Mouse (Mus musculus) bone marrow, adult 2 months (tissue): Measurements from ENCODE around the gene Numa1. TPM values are rescaled to one million over a fixed set of nuclear protein-coding genes. Genes with fewer than 3 reads are reported as not detected.

Experiments used
- H3K27ac ChIP-seq: fragments of 200-500 bp; 2 replicates; pipeline ENCODE4 v1.5.1; 2012; ENCODE audit warnings: low read depth, mild to moderate bottlenecking, control low read depth, inconsistent platforms, low read length; ENCODE audit not compliant: control insufficient read depth, poor library complexity, insufficient read depth
- H3K4me1 ChIP-seq: fragments of 200-500 bp; 2 replicates; pipeline ENCODE4 v1.6.1; 2011; ENCODE audit warnings: low read length; ENCODE audit not compliant: control insufficient read depth, insufficient read depth
- H3K4me3 ChIP-seq: fragments of 200-500 bp; replicated peaks from 2 replicates; pipeline ENCODE3; 2011; ENCODE audit warnings: mild to moderate bottlenecking, low read depth, low read length, control low read depth; ENCODE audit not compliant: control insufficient read depth
- CTCF ChIP-seq: fragments of 200-500 bp; IDR thresholded peaks from 2 replicates; pipeline ENCODE4 v1.5.1; 2011; ENCODE audit warnings: low read length, control low read depth; ENCODE audit not compliant: control insufficient read depth, insufficient read depth
- POLR2A ChIP-seq: fragments of 200-500 bp; IDR thresholded peaks from 2 replicates; pipeline ENCODE4 v1.6.1; 2011; ENCODE audit warnings: low read depth, mild to moderate bottlenecking, control low read depth, low read length, borderline replicate concordance; ENCODE audit not compliant: control insufficient read depth
- WGBS: fragments of 180-500 bp; shearing (Covaris S2); methylation state at CpG from one replicate; pipeline ENCODE4 v1.1.7; 2018; 5-methylcytosine and 5-hydroxymethylcytosine counted together
- polyA plus RNA-seq: library from polyadenylated mRNA; stranded (reverse); fragments of >200 nt; gene quantifications from 2 replicates; pipeline ENCODE4 v1.2.4, GENCODE M21; 2011; ENCODE audit warnings: low replicate concordance; ENCODE audit not compliant: missing spikeins, insufficient read depth, insufficient read length

Gene Numa1
- polyA plus RNA-seq, 1 experiment: 130 TPM

DNA sequence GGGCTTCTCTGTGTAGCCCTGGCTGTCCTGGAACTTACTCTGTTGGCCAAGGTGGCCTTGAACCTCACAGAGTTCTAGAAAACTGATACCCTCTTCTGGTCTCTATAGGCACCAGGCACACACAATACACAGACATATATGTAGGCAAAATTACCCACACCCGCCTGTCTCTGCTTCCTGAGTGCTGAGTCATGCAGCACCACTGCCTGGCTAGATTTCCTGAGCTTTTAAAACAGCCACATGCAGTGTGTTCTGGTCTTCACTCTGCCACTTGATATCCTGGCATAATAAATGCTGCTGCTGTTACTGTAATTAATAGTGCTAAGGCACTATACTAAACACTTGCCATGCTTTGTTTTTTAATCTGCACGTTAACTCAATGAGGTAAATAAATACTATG lies 31.7 kb downstream of the Numa1 start:
- no peaks in the 10 kb centered on the region; the same call in 1 of the 2 replicates for H3K4me1 ChIP-seq
- TF ChIP-seq POLR2A (no peak), CTCF (no peak)

DNA sequence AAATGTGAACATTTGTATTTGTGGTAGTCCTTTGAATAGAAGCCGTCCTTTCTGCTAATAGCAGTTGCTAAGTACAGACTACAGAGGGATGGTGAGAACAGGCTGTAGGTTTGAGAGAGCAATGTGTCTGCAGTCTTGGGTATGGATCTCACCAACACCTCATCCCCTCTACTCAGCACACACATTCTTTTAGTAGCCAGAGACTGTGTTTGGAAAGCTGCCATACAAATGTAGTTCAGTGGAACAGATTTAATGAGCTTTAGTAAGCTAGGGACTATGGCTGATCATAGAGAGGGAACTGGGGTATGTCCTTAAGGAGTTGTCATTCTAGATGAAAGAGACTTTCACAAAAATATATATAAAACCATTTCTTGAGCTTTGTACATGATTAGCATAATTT lies 33.3 kb downstream of the Numa1 start:
- H3K27ac ChIP-seq: no peak overlapping the region
- no peaks in the 10 kb centered on the region; the same call in 1 of the 2 replicates for H3K4me1 ChIP-seq
- TF ChIP-seq POLR2A (no peak), CTCF (no peak)
- H3K4me3 ChIP-seq: no peak overlapping the region
- WGBS: 86% methylated on average over 1 of the region's 1 CpGs

More for the DNA sequence above, 31.7 kb downstream of the Numa1 start:
- Histone ChIP-seq H3K27ac (no peak overlapping the region), H3K4me3 (no peak overlapping the region)
- 20% methylated on average over 2 of the region's 2 CpGs for WGBS

- TF ChIP-seq POLR2A: no peak
- no peak for TF ChIP-seq CTCF
- no peak overlapping the region for H3K4me3 ChIP-seq
- H3K4me1 ChIP-seq: no peaks in the 10 kb centered on the region; the same call in 1 of the 2 replicates
- no peak overlapping the region for H3K27ac ChIP-seq
- 74% methylated on average over 2 of the region's 2 CpGs for WGBS
These were observed 34.8 kb downstream of the Numa1 start for GRCm38 (mm10) chr7:101968751-101969150.

GRCm38 (mm10) chr7:101969694-101970428 lies 36.0 kb downstream of the Numa1 start:
- no peaks in the 10 kb centered on the region; the same call in 1 of the 2 replicates for H3K4me1 ChIP-seq
- peak overlapping the region; percentile 98 for H3K27ac ChIP-seq
- WGBS: 1% methylated on average over 52 of the region's 53 CpGs
- TF ChIP-seq CTCF (no peak), POLR2A (peak; percentile 42; the same call in 1 of the 2 replicates)
- peak overlapping the region; percentile 93 for H3K4me3 ChIP-seq

GRCm38 (mm10) chr7:101970429-101970775 lies 36.5 kb downstream of the Numa1 start:
- Histone ChIP-seq H3K4me1 (no peaks in the 10 kb centered on the region; the same call in 1 of the 2 replicates), H3K4me3 (peak overlapping the region; percentile 93), H3K27ac (peak overlapping the region; percentile 98)
- no peak for TF ChIP-seq CTCF
- WGBS: under 1% methylated on average over 17 of the region's 17 CpGs

DNA sequence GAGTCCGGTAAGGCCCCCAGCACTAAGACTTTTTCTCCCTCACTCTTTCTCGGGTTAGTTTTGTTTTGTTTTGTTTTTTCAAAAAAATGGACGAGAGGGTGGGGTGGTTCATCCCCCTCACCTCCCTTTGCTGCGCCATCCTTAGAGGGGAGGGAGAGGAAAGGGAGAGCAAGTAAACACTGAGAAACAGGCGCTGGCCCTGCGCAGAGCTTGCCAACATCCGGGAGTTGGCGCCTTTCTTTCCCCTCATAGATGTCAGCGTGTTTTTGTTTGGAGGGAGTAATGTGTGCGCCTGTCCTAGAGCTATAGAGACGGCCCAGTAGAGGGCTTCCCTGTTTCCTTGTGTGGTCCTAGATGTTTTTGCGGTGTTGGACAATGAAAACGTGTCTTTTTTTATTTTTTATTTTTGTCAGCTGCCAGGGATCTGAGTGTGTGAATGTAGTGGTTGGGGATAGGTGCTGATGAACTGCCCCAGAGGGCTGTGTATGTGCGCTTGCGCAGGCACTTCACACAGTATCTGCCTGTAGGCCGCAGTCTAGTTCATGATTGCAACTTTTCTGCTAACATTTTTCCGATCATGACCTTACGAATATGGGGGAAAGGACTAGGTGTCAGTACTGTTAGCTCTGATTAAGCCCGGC lies 37.0 kb downstream of the Numa1 start:
- Histone ChIP-seq H3K27ac (peak overlapping the region; percentile 98), H3K4me1 (no peaks in the 10 kb centered on the region; the same call in 1 of the 2 replicates), H3K4me3 (peak overlapping the region; percentile 93)
- no peak for TF ChIP-seq CTCF
- no peak for TF ChIP-seq POLR2A
- 1% methylated on average over 19 of the region's 19 CpGs for whole genome bisulfite sequencing

- H3K27ac ChIP-seq: no peak overlapping the region
- no peaks in the 10 kb centered on the region; the same call in 1 of the 2 replicates for H3K4me1 ChIP-seq
- TF ChIP-seq POLR2A (no peak), CTCF (no peak)
- 30% methylated on average over 2 of the region's 2 CpGs for WGBS
- H3K4me3 ChIP-seq: no peak overlapping the region
These were observed 37.8 kb downstream of the Numa1 start for GRCm38 (mm10) chr7:101971721-101972120.

DNA sequence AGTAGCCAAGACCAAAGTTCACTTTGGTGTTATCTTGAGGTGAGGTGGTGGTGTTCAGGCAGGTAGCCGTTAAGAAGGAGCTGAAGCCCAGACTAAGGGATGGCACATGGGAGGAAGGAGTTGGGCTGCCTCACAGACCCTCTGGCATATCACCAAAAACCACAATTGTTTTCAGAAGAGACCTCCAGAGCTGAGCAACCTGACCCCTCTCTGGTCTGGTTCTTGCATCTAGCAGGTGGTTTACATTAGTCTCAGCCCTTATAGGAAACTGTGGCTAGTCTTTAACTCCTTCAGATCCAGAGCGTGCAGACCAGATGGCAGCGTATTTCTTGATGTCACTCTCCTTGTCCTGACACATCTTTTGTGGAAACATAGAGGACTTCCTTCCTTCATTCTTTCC lies 39.8 kb downstream of the Numa1 start:
- WGBS: 35% methylated on average over 3 of the region's 3 CpGs
- Histone ChIP-seq H3K27ac (no peak overlapping the region), H3K4me3 (no peak overlapping the region), H3K4me1 (no peaks in the 10 kb centered on the region; the same call in 1 of the 2 replicates)
- no peak for TF ChIP-seq POLR2A
- TF ChIP-seq CTCF: no peak
